Mouse (Mus musculus): ENCODE data around the gene Prkce. TPM values are rescaled to one million over a fixed set of nuclear protein-coding genes. Genes with fewer than 3 reads are reported as not detected.

Prkce gene
- polyA plus RNA-seq, 1 experiment from 2014 or later = 9.0 TPM

- ATAC-seq (ENCODE audit: insufficient number of reproducible peaks, insufficient read depth, low FRiP score, low TSS enrichment, low read depth) = no peak
- H3K9me3 ChIP-seq = no peaks in the 10 kb centered on the region
- no peak overlapping the region for H3K9ac ChIP-seq
- WGBS = 62% methylated on average over 12 of the region's 12 CpGs
- no peak overlapping the region for H3K4me3 ChIP-seq
- no peaks in the 10 kb centered on the region for H3K36me3 ChIP-seq
- 0 out of 2 replicates have a peak overlapping the region, but pooled peaks have one; percentile 5 for H3K4me2 ChIP-seq
- peak overlapping the region; percentile 55 for H3K27ac ChIP-seq
- H3K27me3 ChIP-seq = no peaks in the 10 kb centered on the region
- H3K4me1 ChIP-seq = peaks cover 41% of the 10 kb centered on the region
Measured at GRCm38 (mm10) chr17:86350791-86351261, 183.2 kb downstream of the Prkce start.

GRCm38 (mm10) chr17:86351282-86351681, 183.7 kb downstream of the Prkce start:
- H3K36me3 ChIP-seq = no peaks in the 10 kb centered on the region
- no peak overlapping the region for H3K9ac ChIP-seq
- no peak overlapping the region for H3K4me3 ChIP-seq
- no peak for ATAC-seq (ENCODE audit: insufficient number of reproducible peaks, insufficient read depth, low FRiP score, low TSS enrichment, low read depth)
- H3K4me1 ChIP-seq = peaks cover 39% of the 10 kb centered on the region
- H3K27me3 ChIP-seq = no peaks in the 10 kb centered on the region
- no peak overlapping the region for H3K4me2 ChIP-seq
- WGBS = 38% methylated on average over 4 of the region's 4 CpGs
- no peak overlapping the region for H3K27ac ChIP-seq
- H3K9me3 ChIP-seq = no peaks in the 10 kb centered on the region

- Histone ChIP-seq H3K4me2 (no peak overlapping the region), H3K4me3 (no peak overlapping the region), H3K4me1 (peaks cover 41% of the 10 kb centered on the region), H3K27me3 (no peaks in the 10 kb centered on the region), H3K36me3 (no peaks in the 10 kb centered on the region), H3K9ac (no peak overlapping the region), H3K27ac (no peak overlapping the region), H3K9me3 (no peaks in the 10 kb centered on the region)
- no peak for ATAC-seq (ENCODE audit: insufficient number of reproducible peaks, insufficient read depth, low FRiP score, low TSS enrichment, low read depth)
- whole genome bisulfite sequencing = 82% methylated on average over 12 of the region's 12 CpGs
Measured at GRCm38 (mm10) chr17:86352247-86353037, 184.9 kb downstream of the Prkce start.

DNA sequence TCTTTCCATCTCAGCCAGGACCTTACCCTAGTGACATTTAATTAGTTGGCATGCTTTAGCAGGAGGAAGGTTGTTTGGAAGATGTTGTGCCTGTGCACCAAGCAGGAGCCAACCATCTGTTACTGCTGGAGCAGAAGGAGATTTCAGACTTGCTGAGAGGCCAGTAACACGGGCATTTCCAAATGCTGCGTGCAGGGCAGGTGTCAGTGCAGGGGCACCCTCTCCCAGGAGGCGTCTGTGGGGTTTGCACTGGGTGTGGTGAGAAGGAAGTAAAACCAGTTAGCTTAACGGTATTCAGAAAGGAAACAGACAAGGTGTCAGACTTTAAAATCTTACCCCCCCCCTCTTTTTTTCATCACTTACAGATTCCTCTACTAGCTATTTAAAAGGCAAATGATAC, 186.1 kb downstream of the Prkce start:
- 60% methylated on average over 4 of the region's 4 CpGs for WGBS
- peaks cover 51% of the 10 kb centered on the region for H3K4me1 ChIP-seq
- no peak overlapping the region for H3K9ac ChIP-seq
- no peaks in the 10 kb centered on the region for H3K36me3 ChIP-seq
- no peak overlapping the region for H3K27ac ChIP-seq
- ATAC-seq (ENCODE audit: insufficient number of reproducible peaks, insufficient read depth, low FRiP score, low TSS enrichment, low read depth) = no peak
- no peak overlapping the region for H3K4me3 ChIP-seq
- H3K4me2 ChIP-seq = no peak overlapping the region
- no peaks in the 10 kb centered on the region for H3K9me3 ChIP-seq
- no peaks in the 10 kb centered on the region for H3K27me3 ChIP-seq

DNA sequence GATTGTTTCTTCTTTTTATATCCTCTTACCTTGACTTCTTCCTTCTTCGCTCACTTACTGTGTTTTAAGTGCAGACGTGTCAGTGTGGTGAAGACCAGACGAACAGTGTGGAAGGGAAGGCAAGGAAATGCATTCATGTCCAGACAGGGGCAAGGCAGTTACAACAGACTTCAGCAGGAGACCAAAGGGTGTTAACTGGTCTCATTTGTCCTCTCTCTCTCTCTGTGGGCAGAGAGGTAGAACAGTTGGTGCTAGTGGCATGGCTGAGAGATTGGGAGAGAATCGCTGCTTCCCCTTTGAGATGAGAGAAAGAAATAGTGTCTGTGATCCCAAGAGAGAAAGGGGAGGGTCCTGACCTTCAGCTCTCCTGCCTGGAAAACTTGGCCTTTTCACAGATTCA, 186.5 kb downstream of the Prkce start:
- Histone ChIP-seq H3K9ac (no peak overlapping the region), H3K9me3 (no peaks in the 10 kb centered on the region), H3K4me3 (no peak overlapping the region), H3K27me3 (no peaks in the 10 kb centered on the region), H3K4me1 (peaks cover 54% of the 10 kb centered on the region), H3K36me3 (no peaks in the 10 kb centered on the region), H3K4me2 (no peak overlapping the region), H3K27ac (no peak overlapping the region)
- WGBS = 80% methylated on average over 4 of the region's 4 CpGs
- no peak for ATAC-seq (ENCODE audit: insufficient number of reproducible peaks, insufficient read depth, low FRiP score, low TSS enrichment, low read depth)

DNA sequence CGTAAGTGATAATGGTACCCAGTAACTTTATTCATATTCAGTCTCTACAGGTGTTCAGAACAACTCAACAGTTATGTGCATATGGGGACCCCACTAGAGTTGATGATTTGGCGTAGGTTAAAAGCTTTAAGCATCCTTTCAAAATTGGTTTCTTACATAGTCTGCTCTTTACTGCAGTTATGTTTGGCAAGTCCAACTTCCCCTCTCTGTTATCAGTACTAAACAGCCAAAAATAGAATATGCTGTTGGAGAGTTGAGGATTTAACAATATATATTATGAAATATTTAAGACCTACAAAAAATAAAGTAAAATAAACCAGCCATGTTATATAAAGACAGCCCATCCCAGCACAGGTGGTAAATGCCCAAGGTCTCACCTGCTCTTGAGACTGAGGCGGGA, 187.3 kb downstream of the Prkce start:
- Histone ChIP-seq H3K9ac (no peak overlapping the region), H3K36me3 (no peaks in the 10 kb centered on the region), H3K4me2 (no peak overlapping the region), H3K27ac (no peak overlapping the region), H3K4me1 (peaks cover 54% of the 10 kb centered on the region), H3K9me3 (no peaks in the 10 kb centered on the region), H3K27me3 (no peaks in the 10 kb centered on the region), H3K4me3 (no peak overlapping the region)
- 89% methylated on average over 3 of the region's 3 CpGs for WGBS
- no peak for ATAC-seq (ENCODE audit: insufficient number of reproducible peaks, insufficient read depth, low FRiP score, low TSS enrichment, low read depth)

DNA sequence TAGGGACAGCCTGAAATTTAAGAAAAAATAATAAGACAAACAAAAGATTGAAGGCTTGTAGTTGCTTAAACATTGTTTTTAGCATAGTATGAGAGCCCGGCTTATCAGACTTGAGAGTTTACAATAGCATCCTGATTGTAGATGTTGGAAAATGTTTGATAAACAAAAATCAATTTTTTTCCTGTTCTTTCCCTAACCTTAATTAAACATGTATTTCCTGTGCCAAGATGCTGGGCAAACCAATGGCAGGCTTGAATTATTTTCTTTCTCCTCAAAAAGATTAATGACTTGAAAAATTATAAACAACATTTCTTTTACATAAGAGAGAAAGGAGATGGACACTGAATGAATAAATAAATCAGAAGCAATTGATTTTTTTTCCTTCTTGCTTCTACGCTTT, 187.7 kb downstream of the Prkce start:
- Histone ChIP-seq H3K4me2 (no peak overlapping the region), H3K4me3 (no peak overlapping the region), H3K36me3 (no peaks in the 10 kb centered on the region), H3K9me3 (no peaks in the 10 kb centered on the region), H3K9ac (no peak overlapping the region), H3K27me3 (no peaks in the 10 kb centered on the region), H3K4me1 (peaks cover 51% of the 10 kb centered on the region), H3K27ac (no peak overlapping the region)
- no peak for ATAC-seq (ENCODE audit: insufficient number of reproducible peaks, insufficient read depth, low FRiP score, low TSS enrichment, low read depth)
- 71% methylated on average over 2 of the region's 2 CpGs for WGBS

- 51% methylated on average over 7 of the region's 7 CpGs for WGBS
Measured at GRCm38 (mm10) chr17:86355772-86356451, 188.3 kb downstream of the Prkce start.

DNA sequence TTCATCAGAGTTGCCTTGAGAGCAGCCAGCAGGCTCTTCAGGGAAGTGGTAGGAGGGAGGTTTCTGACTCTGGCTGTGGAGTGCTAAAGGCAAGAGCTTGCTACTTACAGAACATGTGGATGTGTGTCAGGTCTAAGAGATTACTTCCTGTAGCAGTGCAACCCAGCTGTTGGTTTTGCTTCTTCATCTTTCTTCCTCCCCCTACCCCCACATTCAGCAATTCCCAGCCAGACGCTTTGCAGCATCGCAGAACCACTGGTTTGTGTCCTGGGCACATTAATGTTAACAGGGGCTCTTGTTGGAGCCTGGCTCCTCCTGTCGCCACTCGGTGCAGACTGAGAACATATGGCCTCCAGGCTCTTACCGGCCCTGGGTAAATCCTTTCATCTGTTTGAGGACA, 190.8 kb downstream of the Prkce start:
- no peaks in the 10 kb centered on the region for H3K36me3 ChIP-seq
- ATAC-seq (ENCODE audit: insufficient number of reproducible peaks, insufficient read depth, low FRiP score, low TSS enrichment, low read depth) = no peak
- no peaks in the 10 kb centered on the region for H3K27me3 ChIP-seq
- no peaks in the 10 kb centered on the region for H3K9me3 ChIP-seq
- H3K4me1 ChIP-seq = peaks cover 26% of the 10 kb centered on the region
- WGBS = 16% methylated on average over 5 of the region's 5 CpGs
- no peak overlapping the region for H3K27ac ChIP-seq
- no peak overlapping the region for H3K4me3 ChIP-seq
- no peak overlapping the region for H3K9ac ChIP-seq
- H3K4me2 ChIP-seq = no peak overlapping the region

More at GRCm38 (mm10) chr17:86355772-86356451, 188.3 kb downstream of the Prkce start:
- no peaks in the 10 kb centered on the region for H3K9me3 ChIP-seq
- peak overlapping the region; percentile 66 for H3K27ac ChIP-seq
- no peak overlapping the region for H3K9ac ChIP-seq
- no peak overlapping the region for H3K4me3 ChIP-seq
- peaks cover 45% of the 10 kb centered on the region for H3K4me1 ChIP-seq
- H3K27me3 ChIP-seq = no peaks in the 10 kb centered on the region
- H3K36me3 ChIP-seq = no peaks in the 10 kb centered on the region
- ATAC-seq (ENCODE audit: insufficient number of reproducible peaks, insufficient read depth, low FRiP score, low TSS enrichment, low read depth) = no peak
- no peak overlapping the region for H3K4me2 ChIP-seq

DNA sequence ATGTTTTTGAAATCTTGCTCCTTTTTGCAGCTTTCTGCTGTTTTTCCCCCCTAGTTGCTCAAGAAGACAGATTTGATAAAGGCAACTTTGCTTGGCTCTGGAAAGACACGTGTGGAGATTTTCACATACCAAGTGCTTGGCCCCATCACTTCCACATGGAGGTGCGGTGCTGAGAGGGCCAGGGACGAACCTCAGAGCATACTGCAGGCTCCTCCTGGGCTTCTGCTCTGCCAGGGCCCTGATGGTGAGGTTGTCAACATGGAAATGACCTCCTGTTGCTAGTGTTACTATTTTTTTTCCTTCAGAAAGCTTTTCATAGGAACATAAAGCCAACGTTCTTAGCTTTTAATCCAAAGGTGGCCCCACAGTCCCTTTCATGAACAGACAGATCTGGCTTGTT, 191.3 kb downstream of the Prkce start:
- Histone ChIP-seq H3K4me1 (peaks cover 22% of the 10 kb centered on the region), H3K27ac (no peak overlapping the region), H3K36me3 (no peaks in the 10 kb centered on the region), H3K9ac (no peak overlapping the region), H3K4me2 (no peak overlapping the region), H3K9me3 (no peaks in the 10 kb centered on the region), H3K4me3 (no peak overlapping the region), H3K27me3 (no peaks in the 10 kb centered on the region)
- ATAC-seq (ENCODE audit: insufficient number of reproducible peaks, insufficient read depth, low FRiP score, low TSS enrichment, low read depth) = no peak
- 40% methylated on average over 4 of the region's 4 CpGs for WGBS

DNA sequence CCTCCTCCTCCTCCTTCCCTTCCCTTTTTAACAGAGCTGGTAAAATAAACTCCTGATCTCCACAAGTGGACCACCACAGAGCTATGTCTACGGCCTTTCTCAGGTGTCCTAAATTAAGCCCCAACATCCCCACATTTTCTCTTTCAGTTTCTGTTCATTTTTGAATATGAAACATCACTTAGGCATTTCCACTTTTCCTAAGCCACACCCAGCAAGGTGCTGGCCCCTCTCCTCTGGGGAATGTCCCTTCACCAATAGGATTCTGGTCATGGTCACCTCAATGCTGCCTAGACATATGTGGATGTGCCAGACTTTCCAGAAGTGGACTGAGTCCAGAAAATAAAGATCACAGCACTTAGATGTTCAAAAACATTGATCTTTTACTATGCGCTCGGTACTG, 193.3 kb downstream of the Prkce start:
- Histone ChIP-seq H3K36me3 (no peaks in the 10 kb centered on the region), H3K9ac (no peak overlapping the region), H3K4me2 (no peak overlapping the region), H3K27me3 (no peaks in the 10 kb centered on the region), H3K9me3 (no peaks in the 10 kb centered on the region), H3K4me1 (peaks cover 25% of the 10 kb centered on the region), H3K27ac (no peak overlapping the region), H3K4me3 (no peak overlapping the region)
- no peak for ATAC-seq (ENCODE audit: insufficient number of reproducible peaks, insufficient read depth, low FRiP score, low TSS enrichment, low read depth)
- WGBS = 92% methylated on average over 3 of the region's 3 CpGs

DNA sequence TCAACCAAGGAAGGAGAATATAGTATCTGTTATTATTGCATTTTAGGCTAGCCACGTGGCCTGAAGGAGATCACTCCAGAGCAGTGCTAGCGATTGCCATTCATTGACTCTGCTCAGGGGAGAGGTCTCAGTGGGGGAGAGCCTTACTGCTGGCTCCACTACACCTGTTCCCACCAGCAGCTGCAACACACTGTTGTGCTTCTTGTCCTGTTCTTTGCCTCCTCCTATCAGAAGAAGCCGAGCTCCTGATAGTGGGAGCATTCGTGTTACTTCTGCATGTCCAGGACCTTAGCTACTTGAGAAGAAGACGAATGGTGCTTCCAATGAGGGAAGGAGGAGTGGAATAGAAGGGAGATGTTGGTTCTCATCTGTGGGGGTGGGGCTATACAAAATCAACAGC, 195.8 kb downstream of the Prkce start:
- Histone ChIP-seq H3K27me3 (no peaks in the 10 kb centered on the region), H3K27ac (no peak overlapping the region), H3K36me3 (no peaks in the 10 kb centered on the region), H3K4me2 (no peak overlapping the region), H3K4me1 (peaks cover 33% of the 10 kb centered on the region), H3K9me3 (no peaks in the 10 kb centered on the region), H3K4me3 (no peak overlapping the region), H3K9ac (no peak overlapping the region)
- no peak for ATAC-seq (ENCODE audit: insufficient number of reproducible peaks, insufficient read depth, low FRiP score, low TSS enrichment, low read depth)
- 72% methylated on average over 5 of the region's 5 CpGs for WGBS

Data from embryonic facial prominence, embryonic 13.5 days (tissue).